Mouse (Mus musculus) liver, adult 2 months (tissue): ENCODE measurements at regions not wholly inside any gene's neighbourhood (a gene's known extent, or its start where the extent isn't known, plus 50 kb on each side); places are given as distances from the start of the nearest gene placed in this dataset.

Experiments
- DNase-seq: peaks from one replicate; pipeline ENCODE4 v3.0.0-alpha.2; 2011; ENCODE audit warnings: low read depth, low spot score; ENCODE audit errors: extremely low read depth
- H3K27ac ChIP-seq: fragments of 200-500 bp; replicated peaks from 2 replicates; pipeline ENCODE4 v1.5.1; 2012; ENCODE audit warnings: low read depth, mild to moderate bottlenecking, control low read depth, inconsistent platforms, low read length; ENCODE audit not compliant: insufficient read depth
- H3K27me3 ChIP-seq: fragments of 200-500 bp; 2 replicates; pipeline ENCODE4 v1.6.1; 2012; ENCODE audit warnings: mild to moderate bottlenecking, moderate library complexity, low read length, inconsistent platforms; ENCODE audit not compliant: control insufficient read depth, insufficient read depth
- H3K36me3 ChIP-seq: fragments of 200-500 bp; 2 replicates; pipeline ENCODE4 v1.6.1; 2012; ENCODE audit warnings: low read length, inconsistent platforms; ENCODE audit not compliant: control insufficient read depth, insufficient read depth
- H3K4me1 ChIP-seq: fragments of 200-500 bp; 2 replicates; pipeline ENCODE4 v1.6.1; 2011; ENCODE audit warnings: low read length; ENCODE audit not compliant: control insufficient read depth, insufficient read depth
- H3K4me3 ChIP-seq: fragments of 200-500 bp; 2 replicates; pipeline ENCODE4 v1.5.1; 2011; ENCODE audit warnings: low read depth, mild to moderate bottlenecking, control low read depth, low read length, moderate library complexity; ENCODE audit not compliant: insufficient read depth
- H3K79me2 ChIP-seq: fragments of 200-500 bp; 2 replicates; pipeline ENCODE4 v1.6.1; 2012; ENCODE audit warnings: inconsistent platforms, mild to moderate bottlenecking, low read length, moderate library complexity; ENCODE audit not compliant: control insufficient read depth, insufficient read depth
- H3K9ac ChIP-seq: fragments of 200-500 bp; 2 replicates; pipeline ENCODE4 v1.6.1; 2012; ENCODE audit warnings: low read depth, mild to moderate bottlenecking, control low read depth, inconsistent platforms, low read length
- CTCF ChIP-seq: fragments of 200-500 bp; IDR thresholded peaks from 2 replicates; pipeline ENCODE4 v1.5.1; 2011; ENCODE audit warnings: low read depth, low read length, control low read depth
- POLR2A ChIP-seq: fragments of 200-500 bp; IDR thresholded peaks from 2 replicates; pipeline ENCODE4 v1.6.1; 2011; ENCODE audit warnings: low read length, control low read depth; ENCODE audit not compliant: insufficient read depth; ENCODE audit errors: extremely low read depth
- WGBS: fragments of 180-500 bp; shearing (Covaris S2); methylation state at CpG from one replicate; pipeline ENCODE4 v1.1.7; 2018; 5-methylcytosine and 5-hydroxymethylcytosine counted together

- DNase-seq, result no peak
- Histone ChIP-seq H3K4me1 (no peaks in the 10 kb centered on the region), H3K79me2 (no peaks in the 10 kb centered on the region), H3K36me3 (no peaks in the 10 kb centered on the region), H3K9ac (no peak overlapping the region), H3K27ac (no peak overlapping the region), H3K4me3 (no peak overlapping the region), H3K27me3 (no peaks in the 10 kb centered on the region)
- WGBS, result 83% methylated on average over 1 of the region's 1 CpGs
- TF ChIP-seq CTCF (no peak), POLR2A (no peak)
These were observed 266.0 kb downstream of the Olfm4 start for GRCm38 (mm10) chr14:80249882-80250281.

- no peaks in the 10 kb centered on the region for H3K79me2 ChIP-seq
These were observed 273.2 kb downstream of the Olfm4 start for GRCm38 (mm10) chr14:80257086-80257485.

GRCm38 (mm10) chr14:80263173-80263572 lies 279.3 kb downstream of the Olfm4 start:
- no peak for DNase-seq
- no peaks in the 10 kb centered on the region for H3K79me2 ChIP-seq
- WGBS, result 72% methylated on average over 8 of the region's 8 CpGs
- no peaks in the 10 kb centered on the region for H3K4me1 ChIP-seq
- no peaks in the 10 kb centered on the region for H3K27me3 ChIP-seq
- TF ChIP-seq POLR2A, result no peak
- no peak for TF ChIP-seq CTCF
- H3K4me3 ChIP-seq, result no peak overlapping the region
- H3K36me3 ChIP-seq, result no peaks in the 10 kb centered on the region
- H3K27ac ChIP-seq, result no peak overlapping the region
- no peak overlapping the region for H3K9ac ChIP-seq

More at GRCm38 (mm10) chr14:80257086-80257485, 273.2 kb downstream of the Olfm4 start:
- no peak for DNase-seq
- no peak overlapping the region for H3K4me3 ChIP-seq
- 43% methylated on average over 3 of the region's 3 CpGs for WGBS
- no peaks in the 10 kb centered on the region for H3K4me1 ChIP-seq
- H3K27ac ChIP-seq, result no peak overlapping the region
- no peaks in the 10 kb centered on the region for H3K36me3 ChIP-seq
- no peaks in the 10 kb centered on the region for H3K27me3 ChIP-seq
- H3K9ac ChIP-seq, result no peak overlapping the region
- TF ChIP-seq POLR2A (no peak), CTCF (no peak)

- DNase-seq, result no peak
- Histone ChIP-seq H3K36me3 (no peaks in the 10 kb centered on the region), H3K27ac (no peak overlapping the region), H3K9ac (no peak overlapping the region), H3K27me3 (no peaks in the 10 kb centered on the region), H3K79me2 (no peaks in the 10 kb centered on the region), H3K4me3 (no peak overlapping the region), H3K4me1 (no peaks in the 10 kb centered on the region)
- TF ChIP-seq CTCF, result no peak
- TF ChIP-seq POLR2A, result no peak
- 83% methylated on average over 7 of the region's 7 CpGs for WGBS
These were observed 281.2 kb downstream of the Olfm4 start for GRCm38 (mm10) chr14:80265081-80265480.

DNA sequence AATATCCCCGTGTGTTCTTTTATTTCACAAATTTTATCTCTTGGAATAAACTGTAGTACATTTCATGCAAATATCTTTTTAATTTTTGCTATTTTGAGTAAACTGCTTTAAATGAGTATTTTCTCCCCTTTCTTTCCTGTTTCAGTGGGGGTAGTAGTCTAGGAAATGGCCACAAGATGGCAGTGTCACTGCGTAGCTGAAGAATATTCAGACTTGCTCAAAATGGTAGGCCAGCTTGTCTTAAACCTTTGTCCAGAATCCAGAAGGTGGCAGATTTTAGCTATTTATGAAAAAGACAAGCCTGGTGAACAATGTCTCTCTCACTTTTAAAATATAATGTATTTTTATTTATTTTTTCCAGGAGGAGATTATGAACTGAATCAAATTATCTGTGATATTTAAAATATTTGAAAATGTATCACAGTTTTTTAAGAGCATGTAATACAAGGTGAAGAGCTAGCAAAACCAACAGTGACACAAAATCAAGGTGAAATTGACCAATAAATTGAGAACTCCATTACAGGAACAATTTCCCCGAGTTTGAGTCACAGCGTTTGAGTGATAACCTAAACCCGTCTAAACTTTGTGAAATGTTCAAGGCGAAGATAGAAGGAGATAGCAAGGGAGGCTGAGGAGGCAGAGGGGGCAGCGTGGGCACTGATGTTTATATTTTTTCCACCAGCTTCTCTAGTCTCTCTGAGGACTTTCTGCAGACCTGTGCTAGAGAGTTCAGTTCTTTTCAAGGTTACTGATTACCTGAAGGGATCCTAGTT lies 285.5 kb downstream of the Olfm4 start:
- DNase-seq, result peak; percentile 29
- TF ChIP-seq POLR2A (no peak), CTCF (peak; percentile 31)
- H3K4me3 ChIP-seq, result no peak overlapping the region
- no peaks in the 10 kb centered on the region for H3K27me3 ChIP-seq
- H3K27ac ChIP-seq, result no peak overlapping the region
- H3K79me2 ChIP-seq, result no peaks in the 10 kb centered on the region
- H3K9ac ChIP-seq, result no peak overlapping the region
- H3K4me1 ChIP-seq, result no peaks in the 10 kb centered on the region
- H3K36me3 ChIP-seq, result no peaks in the 10 kb centered on the region
- WGBS, result 61% methylated on average over 7 of the region's 7 CpGs

DNA sequence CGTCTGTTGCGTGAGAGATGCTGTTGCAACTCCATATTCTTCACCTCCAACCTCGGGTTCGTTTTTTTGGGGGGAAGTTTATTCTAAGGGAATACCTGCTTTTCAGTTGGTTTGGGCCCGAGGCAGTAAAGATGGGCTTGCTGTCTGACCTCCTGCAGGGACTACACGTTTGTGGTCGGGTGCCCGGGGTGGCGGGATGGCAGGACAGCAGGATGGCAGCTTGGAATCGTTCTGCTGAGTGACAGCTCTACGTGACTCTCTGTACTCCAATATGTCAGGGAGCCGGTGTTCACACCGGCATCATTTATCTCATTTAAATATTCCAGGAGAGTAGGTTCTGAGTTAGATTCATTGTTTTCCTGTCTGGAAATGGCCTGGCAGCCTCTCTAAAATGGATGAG lies 286.2 kb downstream of the Olfm4 start:
- H3K79me2 ChIP-seq, result no peaks in the 10 kb centered on the region
- no peak overlapping the region for H3K9ac ChIP-seq
- no peak for TF ChIP-seq POLR2A
- no peak for TF ChIP-seq CTCF
- 71% methylated on average over 13 of the region's 13 CpGs for WGBS
- H3K4me3 ChIP-seq, result no peak overlapping the region
- no peaks in the 10 kb centered on the region for H3K4me1 ChIP-seq
- no peaks in the 10 kb centered on the region for H3K36me3 ChIP-seq
- H3K27ac ChIP-seq, result no peak overlapping the region
- no peaks in the 10 kb centered on the region for H3K27me3 ChIP-seq
- no peak for DNase-seq
